Mouse (Mus musculus) embryo, embryonic 9.5 days (tissue): ENCODE results near the gene Il17f.
"Not testable (repeated sequence)": the region's sequence is repeated elsewhere in the genome, so short reads cannot be mapped to it uniquely, and the experiment has no call there.

Experiments
- DNase-seq: peaks from one replicate; pipeline ENCODE4 v3.0.0-alpha.2; 2017; ENCODE audit errors: extremely low spot score

Gene Il17f

GRCm38 (mm10) chr1:20778366-20778765 lies 12.1 kb downstream of the Il17f start:
- no peak for DNase-seq

- DNase-seq, result not testable (repeated sequence)
Measured at GRCm38 (mm10) chr1:20774026-20774730, 16.2 kb downstream of the Il17f start.

DNA sequence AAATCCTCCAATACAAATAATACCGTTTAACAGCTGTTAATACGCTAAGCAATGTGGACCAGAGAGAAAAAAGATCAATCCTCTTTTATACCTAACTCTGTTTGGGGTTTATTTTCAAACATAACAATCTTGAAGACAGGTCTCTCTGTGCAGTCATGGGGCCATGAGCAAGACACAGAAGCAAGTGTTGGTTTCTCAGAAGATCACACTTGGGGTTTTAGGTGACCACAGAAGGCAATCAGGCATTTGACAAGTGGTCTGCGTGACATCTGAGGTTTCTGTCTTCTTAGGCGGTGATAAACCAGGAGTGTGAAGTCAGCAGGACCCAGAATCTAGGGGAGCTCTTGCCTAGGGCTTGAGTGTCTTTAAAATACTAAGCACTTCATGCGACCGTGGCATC lies 23.9 kb downstream of the Il17f start:
- DNase-seq, result no peak

DNA sequence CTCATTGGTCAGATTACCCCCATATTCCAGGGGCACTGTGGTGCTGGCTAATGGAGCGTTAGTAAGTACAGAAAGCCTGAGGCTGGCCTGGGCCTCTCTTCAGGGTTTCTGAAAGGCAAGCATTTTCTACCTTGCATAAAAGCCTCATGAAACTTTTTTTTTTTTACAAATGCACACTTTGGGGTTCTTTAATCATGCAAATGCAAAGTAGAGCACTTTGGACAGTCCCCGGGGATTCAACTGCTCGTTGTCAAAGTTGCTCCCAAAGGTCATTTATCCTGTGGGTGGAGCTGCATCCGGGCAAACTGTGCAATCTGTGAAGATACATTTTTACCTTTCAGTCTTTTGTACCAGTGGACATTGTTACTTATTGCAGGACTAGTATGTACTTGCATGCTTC lies 29.0 kb downstream of the Il17f start:
- DNase-seq, result no peak

- no peak for DNase-seq
Measured at GRCm38 (mm10) chr1:20760331-20760730, 30.1 kb downstream of the Il17f start.

DNA sequence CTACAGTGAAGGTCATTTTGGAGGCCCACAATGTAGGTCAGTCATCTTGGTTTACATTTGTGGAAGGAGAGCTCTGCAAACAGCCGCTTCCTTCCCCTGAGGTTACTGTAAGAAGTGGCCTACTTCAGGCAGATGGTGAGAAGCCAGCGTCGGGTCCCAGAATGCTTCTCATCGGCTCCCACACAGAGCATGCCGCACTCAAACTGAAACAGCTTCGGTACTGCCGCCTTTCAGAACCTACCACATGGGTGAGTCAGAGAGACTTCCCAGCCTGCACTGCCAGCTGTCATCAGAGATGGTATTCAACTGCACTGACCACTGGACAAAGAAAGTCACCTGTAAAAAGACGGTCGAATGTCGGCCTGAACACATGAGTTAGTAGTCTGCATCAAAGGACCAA lies 30.6 kb downstream of the Il17f start:
- DNase-seq, result no peak

- no peak for DNase-seq
Measured at GRCm38 (mm10) chr1:20757586-20757985, 32.8 kb downstream of the Il17f start.

GRCm38 (mm10) chr1:20754439-20754838 lies 36.0 kb downstream of the Il17f start:
- no peak for DNase-seq

DNA sequence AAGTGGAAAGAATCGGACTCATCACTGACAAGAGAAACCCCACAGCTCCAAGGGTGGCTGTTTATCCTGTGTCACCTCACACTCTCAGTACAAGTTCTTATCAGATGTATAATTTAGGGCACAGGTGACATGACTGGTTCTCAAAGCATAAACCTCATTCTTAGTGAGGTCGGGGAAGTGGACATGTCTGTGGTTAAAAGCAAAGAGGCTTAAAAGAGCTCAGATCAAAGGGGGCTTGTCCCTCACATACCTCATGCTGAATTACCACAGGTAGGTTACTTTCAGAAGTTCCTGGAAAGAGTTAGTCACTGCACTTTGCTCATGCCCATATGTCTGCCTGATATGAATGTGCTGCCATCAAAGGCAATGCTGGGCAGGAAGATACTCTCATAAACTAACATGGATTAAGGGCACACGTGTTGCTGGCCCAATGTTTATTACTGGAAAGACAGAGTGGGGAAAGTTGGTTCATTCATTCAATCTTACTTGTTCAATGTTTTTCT lies 49.9 kb downstream of the Il17f start:
- DNase-seq, result no peak

- DNase-seq, result no peak
Measured at GRCm38 (mm10) chr1:20738483-20738882, 51.9 kb downstream of the Il17f start.

- no peak for DNase-seq
Measured at GRCm38 (mm10) chr1:20736572-20736971, 53.8 kb downstream of the Il17f start.

DNA sequence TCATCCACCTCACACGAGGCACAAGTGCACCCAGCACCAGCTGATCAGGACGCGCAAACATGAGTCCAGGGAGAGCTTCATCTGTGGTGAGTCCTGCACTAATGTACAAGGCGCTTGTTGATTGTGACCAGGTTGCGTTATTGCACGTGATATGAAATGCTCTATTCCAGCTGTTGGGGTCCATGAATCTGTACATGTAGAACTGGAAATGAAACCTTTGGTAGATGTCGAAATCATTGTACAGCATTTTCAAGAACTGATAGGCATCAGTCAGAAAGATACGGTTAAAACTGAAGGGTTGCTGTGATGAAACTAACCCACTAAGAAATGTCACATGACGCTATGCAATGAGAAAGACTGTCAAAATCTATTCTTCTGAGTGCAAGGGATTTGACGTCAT lies 59.5 kb downstream of the Il17f start, which contains the start of gene Il17a:
Gene Il17a (plus strand): TSS at position 3 of the 400 bp plus-strand sequence.
- no peak for DNase-seq
